Mouse (Mus musculus) mesoderm, embryonic 11.5 days (tissue): ENCODE results near the gene Gjb2.

Source experiments
- DNase-seq: peaks from one replicate; pipeline ENCODE4 v3.0.0-alpha.2; 2012; ENCODE audit warnings: low read depth, low spot score

The Gjb2 gene

GRCm38 (mm10) chr14:57104106-57105023 lies at the start of gene Gjb2:
TSS of gene Gjb2 (minus strand) at chr14:57104702.
- peak; percentile 50 for DNase-seq

- DNase-seq: peak; percentile 27
Observed at GRCm38 (mm10) chr14:57145741-57146140, 41.2 kb upstream of the Gjb2 start.

GRCm38 (mm10) chr14:57135265-57135664 lies 30.8 kb upstream of the Gjb2 start:
- DNase-seq: no peak

GRCm38 (mm10) chr14:57133161-57133661 lies 28.7 kb upstream of the Gjb2 start, which contains the start of gene Gjb6:
TSS of gene Gjb6 (minus strand) at chr14:57133611.
- no peak for DNase-seq

GRCm38 (mm10) chr14:57127383-57127782 lies 22.9 kb upstream of the Gjb2 start:
- no peak for DNase-seq

- DNase-seq: no peak
Observed at GRCm38 (mm10) chr14:57122295-57122694, 17.8 kb upstream of the Gjb2 start.

- DNase-seq: peak; percentile 60
Observed at GRCm38 (mm10) chr14:57115823-57116544, 11.5 kb upstream of the Gjb2 start, which contains the start of gene Gm4491. TSS of gene Gm4491 (minus strand) at chr14:57115883.

GRCm38 (mm10) chr14:57109194-57109593 lies 4.7 kb upstream of the Gjb2 start:
- DNase-seq: peak; percentile 73

- no peak for DNase-seq
Observed at GRCm38 (mm10) chr14:57107916-57108315, 3.4 kb upstream of the Gjb2 start.

- no peak for DNase-seq
Observed at GRCm38 (mm10) chr14:57107091-57107490, 2.6 kb upstream of the Gjb2 start.

GRCm38 (mm10) chr14:57105721-57106120 lies 1.2 kb upstream of the Gjb2 start:
- no peak for DNase-seq

GRCm38 (mm10) chr14:57105111-57105510 lies 609 bp upstream of the Gjb2 start:
- DNase-seq: no peak

GRCm38 (mm10) chr14:57103711-57104105 lies 794 bp downstream of the Gjb2 start:
- DNase-seq: no peak

- DNase-seq: no peak
Observed at GRCm38 (mm10) chr14:57103121-57103520, 1.4 kb downstream of the Gjb2 start.

- DNase-seq: no peak
Observed at GRCm38 (mm10) chr14:57101623-57102022, 2.9 kb downstream of the Gjb2 start.

- no peak for DNase-seq
Observed at GRCm38 (mm10) chr14:57095855-57096254, 8.6 kb downstream of the Gjb2 start.

GRCm38 (mm10) chr14:57093029-57093428 lies 11.5 kb downstream of the Gjb2 start:
- peak; percentile 57 for DNase-seq

GRCm38 (mm10) chr14:57090001-57090400 lies 14.5 kb downstream of the Gjb2 start:
- DNase-seq: no peak

GRCm38 (mm10) chr14:57089107-57089506 lies 15.4 kb downstream of the Gjb2 start:
- DNase-seq: no peak

GRCm38 (mm10) chr14:57084180-57084668 lies 20.3 kb downstream of the Gjb2 start:
- DNase-seq: no peak

- DNase-seq: no peak
Observed at GRCm38 (mm10) chr14:57082863-57083262, 21.6 kb downstream of the Gjb2 start.

GRCm38 (mm10) chr14:57075537-57075936 lies 29.0 kb downstream of the Gjb2 start:
- no peak for DNase-seq
